ENCODE assay signal across 25 mouse cellular contexts in genomic region chr6:145353806-145354205, GRCm38 (mm10).
DNase-seq lines count a peak whose midpoint lies in the region; ATAC-seq and TF ChIP-seq lines count a peak whose summit lies in the region.
"Had no signal": no experiment of that assay in that cellular context is flagged by ENCODE, and none has a peak within 500 bp of the region (broad histone marks: within the 10 kb centered on the region; RNA-seq: fewer than 3 reads in every experiment).

No protein-coding gene starts in this region.

- no peak overlapping the region for H3K4me3 ChIP-seq in kidney, adult 2 months (ENCODE audit: insufficient read depth, low read depth, low read length)
- H3K4me3 ChIP-seq in kidney, embryonic 14.5 days (ENCODE audit: low read length), result no peak overlapping the region
- H3K4me3 ChIP-seq in lung, postnatal 0 days (ENCODE audit: low read depth, low read length), result no peak overlapping the region
- H3K4me3 ChIP-seq in stomach, postnatal 0 days (ENCODE audit: low read depth, low read length), result no peak overlapping the region
- no peak overlapping the region for H3K4me3 ChIP-seq in forebrain, embryonic 16.5 days (replicated peaks; ENCODE audit: low read length)
- H3K4me3 ChIP-seq: heart, embryonic 10.5 days; heart, embryonic 15.5 days; left cerebral cortex, adult 2 months; limb, embryonic 12.5 days had no signal

- 0 out of 2 replicates have a peak, but pooled peaks have one; percentile 2 for TF ChIP-seq CTCF in kidney, adult 2 months (conservative IDR thresholded peaks at IDR 0.05; ENCODE audit: insufficient read depth, insufficient read length, low read depth, low read length)
- peak; percentile 11; the same call in 1 of the 2 replicates for TF ChIP-seq CTCF in lung, postnatal 0 days (IDR thresholded peaks at IDR 0.05)
- TF ChIP-seq CTCF in Patski (IDR thresholded peaks at IDR 0.05), result peak; percentile 21
- peak; percentile 37 for TF ChIP-seq CTCF in stomach, postnatal 0 days (IDR thresholded peaks at IDR 0.05; ENCODE audit: low read depth)

- peaks cover 4% of the 10 kb centered on the region; the same call in 1 of the 2 replicates for H3K9me3 ChIP-seq in kidney, embryonic 14.5 days (ENCODE audit: control insufficient read depth, low read length)
- no peaks in the 10 kb centered on the region for H3K9me3 ChIP-seq in lung, postnatal 0 days (ENCODE audit: low read length)
- no peaks in the 10 kb centered on the region for H3K9me3 ChIP-seq in stomach, postnatal 0 days (ENCODE audit: control insufficient read depth, low read length)
- H3K9me3 ChIP-seq in forebrain, embryonic 16.5 days (ENCODE audit: control insufficient read depth, low read length), result peaks cover 5% of the 10 kb centered on the region; the same call in 1 of the 2 replicates
- H3K9me3 ChIP-seq: heart, embryonic 10.5 days; heart, embryonic 15.5 days had no signal

- no peak for TF ChIP-seq EP300 in lung, postnatal 0 days (IDR thresholded peaks at IDR 0.05)
- TF ChIP-seq EP300 in stomach, postnatal 0 days (optimal IDR thresholded peaks at IDR 0.05), result no peak

- no peaks in the 10 kb centered on the region for H3K4me1 ChIP-seq in kidney, adult 2 months (ENCODE audit: control insufficient read depth, insufficient read depth, low read length)
- H3K4me1 ChIP-seq in kidney, embryonic 14.5 days (ENCODE audit: control insufficient read depth, insufficient read depth, low read length), result no peaks in the 10 kb centered on the region
- H3K4me1 ChIP-seq in lung, postnatal 0 days (ENCODE audit: insufficient read depth, low read depth, low read length), result no peaks in the 10 kb centered on the region
- H3K4me1 ChIP-seq in stomach, postnatal 0 days (replicated peaks; ENCODE audit: control insufficient read depth, insufficient read depth), result no peaks in the 10 kb centered on the region
- H3K4me1 ChIP-seq in forebrain, embryonic 16.5 days (replicated peaks; ENCODE audit: control insufficient read depth, insufficient read depth, low read length), result 0 out of 2 replicates have a peak, but pooled peaks cover 3% of the 10 kb centered on the region
- H3K4me1 ChIP-seq: heart, embryonic 15.5 days had no signal

- no peaks in the 10 kb centered on the region for H3K36me3 ChIP-seq in kidney, adult 2 months (ENCODE audit: control insufficient read depth, insufficient read depth, low read length)
- no peaks in the 10 kb centered on the region for H3K36me3 ChIP-seq in kidney, embryonic 14.5 days (ENCODE audit: control insufficient read depth, insufficient read depth, low read length)
- H3K36me3 ChIP-seq in lung, postnatal 0 days (ENCODE audit: insufficient read depth, low read length), result no peaks in the 10 kb centered on the region
- no peaks in the 10 kb centered on the region for H3K36me3 ChIP-seq in stomach, postnatal 0 days (ENCODE audit: control insufficient read depth, insufficient read depth, low read length)
- no peaks in the 10 kb centered on the region for H3K36me3 ChIP-seq in forebrain, embryonic 16.5 days (ENCODE audit: control insufficient read depth, insufficient read depth)
- H3K36me3 ChIP-seq: heart, embryonic 10.5 days; heart, embryonic 15.5 days; limb, embryonic 12.5 days had no signal

- no peak for TF ChIP-seq POLR2A in kidney, adult 2 months (IDR thresholded peaks at IDR 0.05; ENCODE audit: low read depth, low read length)

- in situ Hi-C loops in Patski (cut with MboI; ENCODE audit: low pct_unique_long_range_greater_than_20kb), result no loop called here

- H3K4me2 ChIP-seq in kidney, embryonic 14.5 days (replicated peaks; ENCODE audit: low read depth, low read length), result no peak overlapping the region
- no peak overlapping the region for H3K4me2 ChIP-seq in lung, postnatal 0 days (replicated peaks; ENCODE audit: low read depth, low read length)
- H3K4me2 ChIP-seq in stomach, postnatal 0 days (replicated peaks; ENCODE audit: low read depth), result no peak overlapping the region
- H3K4me2 ChIP-seq in forebrain, embryonic 16.5 days (ENCODE audit: low read length), result no peak overlapping the region
- H3K4me2 ChIP-seq: heart, embryonic 15.5 days; limb, embryonic 12.5 days; liver, embryonic 11.5 days; lung, embryonic 14.5 days; midbrain, embryonic 11.5 days had no signal

- CTCF ChIA-PET in Patski (lab: Charles Lee), result interaction anchor here (0.7 kb wide), 1 partner anchor 89 kb away, joined by 3 read pairs; no protein-coding TSS in a partner anchor

- ATAC-seq in kidney, embryonic 14.5 days (ENCODE audit: low FRiP score, low TSS enrichment), result no peak
- ATAC-seq in lung, postnatal 0 days, result no peak
- no peak for ATAC-seq in Patski
- ATAC-seq in stomach, postnatal 0 days (ENCODE audit: low FRiP score, low TSS enrichment), result no peak
- no peak for ATAC-seq in forebrain, embryonic 16.5 days
- ATAC-seq in monocyte, adult 5-6 weeks (replicated peaks; ENCODE audit: insufficient number of reproducible peaks, low FRiP score, low TSS enrichment, poor library complexity, severe bottlenecking), result no peak
- ATAC-seq: CD4-positive, CD25-positive, alpha-beta regulatory T cell, adult 4 months; forebrain, embryonic 14.5 days had no signal

- no peak for DNase-seq in kidney, adult 2 months
- DNase-seq in lung, postnatal 0 days (ENCODE audit: low spot score), result no peak
- DNase-seq in lung, adult 18-20 months, result no peak
- no peak for DNase-seq in Patski (ENCODE audit: low read depth, low spot score)
- DNase-seq in stomach, postnatal 0 days (ENCODE audit: low spot score), result no peak
- DNase-seq: adrenal gland, postnatal 25 days; cerebellum, adult 18-20 months; cerebellum, postnatal 25 days; gastrocnemius, postnatal 25 days; heart, adult 11 months; kidney, adult 18-20 months; kidney, postnatal 10 days; lung, embryonic 14.5 days; thymus, postnatal 14 days had no signal

- POLR2A ChIA-PET in Patski (lab: Charles Lee), result no interaction called here

- no peaks in the 10 kb centered on the region for H3K27me3 ChIP-seq in kidney, adult 2 months (replicated peaks; ENCODE audit: control insufficient read depth, insufficient read depth, low read length)
- no peaks in the 10 kb centered on the region for H3K27me3 ChIP-seq in kidney, embryonic 14.5 days (ENCODE audit: control insufficient read depth, insufficient read depth, low read length)
- H3K27me3 ChIP-seq in lung, postnatal 0 days (replicated peaks; ENCODE audit: insufficient read depth, low read length), result no peaks in the 10 kb centered on the region
- no peaks in the 10 kb centered on the region for H3K27me3 ChIP-seq in Patski
- H3K27me3 ChIP-seq in stomach, postnatal 0 days (ENCODE audit: control insufficient read depth, insufficient read depth, low read length), result no peaks in the 10 kb centered on the region
- 0 out of 2 replicates have a peak, but pooled peaks cover under 1% of the 10 kb centered on the region for H3K27me3 ChIP-seq in forebrain, embryonic 16.5 days (replicated peaks; ENCODE audit: control insufficient read depth, insufficient read depth, low read length)
- H3K27me3 ChIP-seq: heart, embryonic 15.5 days; limb, embryonic 12.5 days had no signal

- H3K27ac ChIP-seq in kidney, adult 2 months (ENCODE audit: insufficient read depth, low read depth, low read length), result no peak overlapping the region
- no peak overlapping the region for H3K27ac ChIP-seq in kidney, embryonic 14.5 days (ENCODE audit: low read depth, low read length)
- no peak overlapping the region for H3K27ac ChIP-seq in lung, postnatal 0 days (ENCODE audit: low read length)
- H3K27ac ChIP-seq in stomach, postnatal 0 days (replicated peaks), result no peak overlapping the region
- H3K27ac ChIP-seq in forebrain, embryonic 16.5 days (ENCODE audit: low read length), result no peak overlapping the region
- H3K27ac ChIP-seq: heart, embryonic 10.5 days; heart, embryonic 15.5 days; left cerebral cortex, adult 2 months; limb, embryonic 12.5 days had no signal

- WGBS in kidney, adult 2 months, result 97% methylated on average over 5 of the region's 5 CpGs
- 86% methylated on average over 5 of the region's 5 CpGs for WGBS in kidney, embryonic 14.5 days
- 91% methylated on average over 5 of the region's 5 CpGs for WGBS in lung, postnatal 0 days
- WGBS in stomach, postnatal 0 days, result 96% methylated on average over 5 of the region's 5 CpGs
- WGBS in forebrain, embryonic 16.5 days, result 94% methylated on average over 5 of the region's 5 CpGs

- H3K9ac ChIP-seq in kidney, embryonic 14.5 days (ENCODE audit: low read depth, low read length), result no peak overlapping the region
- no peak overlapping the region for H3K9ac ChIP-seq in lung, postnatal 0 days (replicated peaks; ENCODE audit: low read depth)
- H3K9ac ChIP-seq in stomach, postnatal 0 days (ENCODE audit: low read length), result no peak overlapping the region
- H3K9ac ChIP-seq in forebrain, embryonic 16.5 days (replicated peaks; ENCODE audit: low read depth, low read length), result no peak overlapping the region
- H3K9ac ChIP-seq: heart, embryonic 15.5 days; limb, embryonic 12.5 days; lung, embryonic 14.5 days had no signal
